Mouse (Mus musculus) inflammation-experienced regulatory T-cells, adult 6 months (primary cell): ENCODE measurements around the gene Slc24a4. TPM values are rescaled to one million over a fixed set of nuclear protein-coding genes. Genes with fewer than 3 reads are reported as not detected.

Source experiments
- ATAC-seq: one replicate; pipeline ENCODE4 v1.8.0; 2017
- polyA plus RNA-seq, 3 experiments: library from polyadenylated mRNA; unstranded; fragments of 100-300 nt; shearing (Covaris generic); gene quantifications; one replicate each; pipeline ENCODE4 v1.2.1; 2017

Slc24a4 gene
- not detected for polyA plus RNA-seq

- ATAC-seq: no peak
Observed at GRCm38 (mm10) chr12:102128081-102128790, at the start of gene Slc24a4. Gene Slc24a4, plus strand, starts transcription at chr12:102128733.

DNA sequence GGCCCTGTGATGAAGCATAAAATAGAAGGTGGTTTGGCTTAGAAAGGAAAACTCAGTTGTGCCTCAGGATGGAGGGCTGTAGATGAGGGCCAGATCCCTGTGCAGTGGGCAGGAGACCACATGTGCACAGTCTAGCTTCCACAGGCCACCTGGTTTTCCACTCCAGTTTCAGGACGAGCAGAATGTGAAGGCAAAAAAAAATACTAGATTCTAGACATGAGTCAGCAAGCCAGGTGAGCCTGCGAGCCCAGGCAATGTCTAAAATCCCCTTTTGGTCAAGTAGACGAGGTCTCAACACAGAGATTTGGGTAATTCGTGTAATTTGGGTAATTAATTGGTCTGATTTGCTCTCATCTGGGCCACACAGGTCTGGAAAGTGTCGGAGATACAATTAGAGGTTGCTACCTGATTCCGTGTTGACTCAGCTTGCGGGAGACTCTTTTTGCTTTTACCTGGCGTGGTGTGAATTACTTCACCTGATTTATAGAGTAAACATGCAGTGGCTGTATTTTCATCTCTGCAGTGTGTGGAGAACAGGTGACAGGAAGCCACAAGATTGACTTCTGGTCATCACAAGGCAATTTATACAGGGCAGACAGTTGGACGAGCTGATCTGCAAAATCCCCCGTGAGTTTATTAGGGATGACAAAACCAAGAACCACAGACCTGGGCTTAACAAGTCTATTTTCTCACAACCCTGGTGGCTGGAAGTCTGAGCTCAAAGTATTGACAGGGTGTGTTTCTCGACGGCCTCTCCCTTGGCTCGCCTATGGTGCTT, 45.7 kb upstream of the Slc24a4 start:
- no peak for ATAC-seq

DNA sequence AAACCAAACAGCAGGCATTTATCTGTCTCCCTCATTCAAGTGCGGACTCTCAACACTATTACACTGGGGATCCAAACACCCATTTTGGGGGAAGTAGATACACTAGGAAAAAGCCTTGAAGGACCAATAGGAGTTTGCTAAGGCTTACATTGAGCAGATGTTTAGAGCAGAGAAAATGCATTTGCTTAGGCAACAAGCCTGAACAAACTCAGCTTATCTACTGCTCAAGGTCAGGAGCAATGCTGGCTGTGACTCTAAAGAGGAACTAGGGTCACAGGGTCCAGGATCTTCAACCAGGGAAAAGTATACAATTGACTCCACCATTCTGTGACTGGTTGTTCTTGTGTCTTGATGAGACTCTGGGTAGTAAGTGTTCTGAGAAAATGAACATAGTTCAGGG, 38.0 kb upstream of the Slc24a4 start:
- ATAC-seq: no peak

GRCm38 (mm10) chr12:102092342-102093094, 36.0 kb upstream of the Slc24a4 start:
- ATAC-seq: no peak

- ATAC-seq: no peak
Observed at GRCm38 (mm10) chr12:102105990-102106389, 22.5 kb upstream of the Slc24a4 start.

DNA sequence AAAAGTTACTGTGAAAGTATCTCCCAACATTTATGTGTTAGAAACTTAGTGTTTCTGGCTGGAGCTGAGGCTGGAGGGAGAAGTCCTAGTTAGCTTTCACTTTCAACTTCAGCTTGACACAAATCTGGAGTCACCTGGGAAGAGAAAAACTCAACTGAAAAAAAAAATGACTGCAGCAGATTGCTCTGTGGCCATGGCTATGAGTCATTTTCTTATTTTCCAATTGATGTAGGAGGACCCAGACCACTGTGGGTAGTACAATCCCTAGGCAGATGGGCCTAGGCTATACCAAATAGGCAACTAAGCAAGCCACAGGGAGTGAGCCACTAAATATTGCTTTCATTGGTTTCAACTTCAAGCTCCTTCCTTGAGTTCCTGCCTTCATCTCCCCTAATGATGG, 19.7 kb upstream of the Slc24a4 start:
- no peak for ATAC-seq

DNA sequence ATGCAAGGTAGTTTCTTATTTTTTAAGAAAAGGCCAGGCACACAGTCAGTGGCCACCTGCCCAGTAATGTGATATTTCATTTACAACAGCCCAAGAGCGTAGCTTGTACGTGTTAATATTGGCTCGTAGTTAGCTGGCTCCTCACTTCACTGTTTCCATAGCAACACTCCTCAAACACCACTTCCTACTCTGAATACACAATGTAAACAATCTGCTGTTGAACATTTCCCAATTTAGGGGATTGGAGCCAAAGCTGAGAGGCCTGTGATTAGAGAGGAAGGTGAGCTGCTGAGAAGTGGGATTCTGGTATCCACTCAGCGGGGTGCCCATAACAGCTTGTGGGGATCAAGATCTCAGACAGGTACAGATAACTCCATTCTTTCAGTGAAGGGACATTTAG, 16.0 kb upstream of the Slc24a4 start:
- no peak for ATAC-seq

- no peak for ATAC-seq
Observed at GRCm38 (mm10) chr12:102112901-102113300, 15.6 kb upstream of the Slc24a4 start.

DNA sequence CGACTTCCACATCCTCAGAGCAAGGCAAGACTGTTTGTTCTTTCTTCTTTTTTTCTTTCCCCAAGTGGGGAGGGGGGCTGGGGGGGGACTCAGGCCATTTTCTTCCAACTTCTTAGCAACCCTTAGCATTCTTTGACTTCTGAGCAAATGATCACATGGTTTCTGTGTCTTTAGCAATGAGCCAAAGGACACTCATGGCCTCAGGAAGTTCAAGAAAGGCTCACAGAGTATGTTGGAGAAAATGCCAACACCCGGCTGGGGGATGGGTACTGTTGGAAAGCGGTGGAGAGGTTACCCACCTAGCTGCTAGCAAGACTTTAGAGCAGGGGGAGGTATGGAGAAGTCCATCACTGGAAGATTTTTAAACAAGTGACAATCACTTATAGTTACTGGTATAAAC, 15.1 kb upstream of the Slc24a4 start:
- no peak for ATAC-seq

- ATAC-seq: no peak
Observed at GRCm38 (mm10) chr12:102116580-102116979, 12.0 kb upstream of the Slc24a4 start.

GRCm38 (mm10) chr12:102118014-102118413, 10.5 kb upstream of the Slc24a4 start:
- no peak for ATAC-seq

- ATAC-seq: no peak
Observed at GRCm38 (mm10) chr12:102127601-102128000, 932 bp upstream of the Slc24a4 start.

DNA sequence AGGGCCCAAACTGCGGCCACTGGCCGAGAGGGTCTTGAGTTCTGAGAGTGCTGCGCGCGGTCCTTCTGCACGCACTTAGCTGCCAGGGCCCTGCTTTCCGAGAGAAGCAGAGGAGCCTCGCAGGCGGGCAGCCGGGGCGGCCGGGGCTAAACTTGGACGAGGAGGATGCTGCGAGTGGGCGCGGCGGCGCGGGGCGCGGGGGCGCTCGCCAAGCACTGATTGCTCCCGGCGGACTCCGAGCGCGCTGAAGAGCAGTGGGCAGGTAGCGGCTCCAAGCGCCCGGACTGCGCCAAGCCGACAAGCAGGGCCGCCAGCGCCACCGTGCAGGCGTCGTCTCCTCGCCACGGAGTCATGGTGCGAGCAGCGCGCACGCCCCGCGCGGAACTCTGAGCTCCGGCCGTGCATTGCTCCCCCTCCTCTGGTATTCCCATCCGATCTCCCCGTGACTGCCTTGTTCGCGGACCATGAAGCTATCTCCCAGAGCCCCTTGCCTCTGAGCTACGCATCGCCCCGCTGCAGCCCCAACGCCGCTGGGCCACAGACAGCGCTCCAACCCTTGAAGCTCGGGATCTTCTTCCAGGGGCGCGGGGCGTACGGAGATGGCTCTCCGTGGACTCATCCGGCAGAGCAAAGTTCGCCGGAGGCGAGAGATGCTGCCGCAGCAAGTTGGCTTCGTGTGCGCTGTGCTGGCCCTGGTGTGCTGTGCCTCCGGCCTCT, 416 bp downstream of the Slc24a4 start:
- no peak for ATAC-seq

DNA sequence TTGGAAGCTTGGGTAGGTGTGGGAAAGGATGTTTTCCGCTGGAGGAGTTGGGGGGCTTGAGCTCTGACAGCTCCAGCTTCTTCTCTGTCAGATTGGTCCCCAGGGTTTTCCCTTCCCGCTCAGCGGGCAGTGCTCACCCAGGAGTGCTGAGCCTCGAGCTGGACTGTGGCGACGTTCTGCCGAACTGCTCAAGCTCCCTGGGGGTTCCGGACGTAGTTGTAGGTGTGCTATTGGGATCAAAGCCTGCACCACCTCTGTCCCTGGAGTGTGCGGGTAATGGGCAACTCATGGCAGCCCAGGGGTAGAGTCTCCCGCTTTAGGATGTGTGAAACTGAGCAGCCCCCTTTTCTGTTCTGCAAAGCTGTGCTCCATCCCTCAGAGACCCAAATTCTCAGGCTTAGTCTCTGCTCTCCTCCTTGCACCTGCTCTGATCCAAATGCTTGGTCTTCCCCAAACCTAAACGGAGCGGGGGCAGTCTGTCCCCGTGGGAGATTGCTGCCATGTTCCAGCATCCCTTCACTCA, 1.0 kb downstream of the Slc24a4 start:
- no peak for ATAC-seq

DNA sequence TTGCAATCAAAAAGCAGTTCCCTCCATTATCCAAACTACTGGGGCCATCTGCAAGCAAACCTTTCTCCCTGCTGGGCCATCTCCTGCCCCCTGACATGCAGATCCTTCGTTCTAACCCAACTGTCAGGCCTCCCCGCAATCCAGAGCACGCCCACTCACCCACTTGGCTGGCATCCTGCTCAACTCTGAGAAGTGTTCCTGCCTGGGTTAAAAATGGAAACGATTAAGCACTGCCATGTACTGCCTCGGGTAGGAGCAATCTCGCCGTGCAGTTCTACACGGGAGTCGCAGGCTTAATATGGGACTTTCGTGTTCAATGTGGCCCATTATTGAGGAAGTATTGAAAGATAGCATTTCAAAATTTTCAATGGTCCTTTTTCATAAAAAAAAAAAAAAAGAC, 11.2 kb downstream of the Slc24a4 start:
- no peak for ATAC-seq

- no peak for ATAC-seq
Observed at GRCm38 (mm10) chr12:102141330-102141729, 12.8 kb downstream of the Slc24a4 start.

DNA sequence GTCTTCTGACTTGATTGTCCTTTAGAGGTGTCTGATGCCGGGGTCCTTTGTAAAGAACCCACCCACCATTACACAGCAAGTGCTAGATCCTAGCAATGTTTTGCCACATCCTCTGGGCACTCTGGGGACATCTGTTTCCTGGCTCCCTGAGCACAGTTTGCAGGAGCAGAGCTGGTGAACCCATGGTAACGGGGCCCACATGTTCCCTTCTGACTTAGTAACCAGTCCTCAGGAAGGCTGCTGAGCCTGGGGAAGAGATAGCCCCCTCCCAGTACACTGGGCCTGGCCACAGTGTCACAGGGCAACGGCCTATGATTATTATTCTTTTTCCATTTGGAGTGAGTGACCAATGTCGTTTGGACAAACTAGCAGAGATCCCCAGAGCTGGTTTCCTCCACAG, 19.1 kb downstream of the Slc24a4 start:
- no peak for ATAC-seq

GRCm38 (mm10) chr12:102148746-102149145, 20.2 kb downstream of the Slc24a4 start:
- no peak for ATAC-seq

DNA sequence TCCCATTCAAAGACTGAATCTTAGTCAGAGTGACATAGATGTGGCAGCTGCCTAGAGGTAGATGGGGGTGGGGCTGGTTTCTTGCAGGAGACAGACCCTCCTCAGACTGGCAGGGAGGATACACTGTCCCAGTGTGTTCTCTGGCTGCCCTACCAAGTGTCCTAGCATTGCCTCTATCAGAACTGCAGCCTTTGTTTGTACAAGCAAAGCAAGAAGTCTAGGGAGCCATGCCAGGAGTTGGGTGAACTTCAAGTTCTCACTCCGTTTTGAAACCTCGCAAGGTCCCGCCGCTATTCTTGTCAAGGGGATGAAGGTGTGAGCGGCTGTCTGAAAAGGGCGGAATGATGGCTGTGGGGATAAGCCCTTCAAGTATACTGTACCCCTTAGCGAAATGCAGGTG, 22.7 kb downstream of the Slc24a4 start:
- no peak for ATAC-seq

DNA sequence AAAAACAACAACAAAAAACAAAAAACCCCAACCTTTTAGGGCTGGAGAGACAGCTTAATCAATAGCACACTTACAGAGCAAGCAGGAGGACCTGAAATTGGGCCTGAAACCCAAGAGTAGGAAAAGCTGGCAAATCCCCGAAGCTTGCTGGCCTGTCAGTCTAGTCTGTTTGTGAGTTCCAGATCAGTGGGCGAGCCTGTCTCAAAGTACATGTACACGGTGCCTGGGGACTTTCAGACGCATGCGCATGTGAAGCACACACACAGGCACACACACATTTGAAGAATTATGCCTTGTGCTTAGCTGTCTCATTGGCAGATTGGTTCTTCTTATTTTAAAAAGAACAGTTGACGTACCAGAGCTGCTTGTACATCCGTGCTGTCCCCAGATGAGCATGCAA, 25.3 kb downstream of the Slc24a4 start:
- no peak for ATAC-seq

DNA sequence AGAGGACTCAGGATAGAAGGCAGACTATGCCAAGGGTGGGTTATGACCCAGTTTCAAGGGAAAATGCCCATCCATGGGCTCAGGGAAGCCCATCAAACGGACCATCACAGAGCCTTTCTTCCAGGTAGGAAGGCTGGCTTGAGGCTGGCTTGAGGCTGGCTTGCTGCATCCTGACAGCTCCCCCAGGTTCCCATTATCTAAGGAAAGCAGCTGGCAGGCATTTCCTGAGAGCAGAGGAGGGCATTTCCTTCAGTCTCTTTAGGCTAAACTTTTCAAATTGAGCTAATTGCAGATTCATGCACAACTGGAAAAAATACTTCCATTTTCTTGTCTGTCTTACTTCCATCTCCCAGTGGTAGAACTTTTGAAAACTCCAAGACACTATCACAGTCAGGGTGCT, 26.3 kb downstream of the Slc24a4 start:
- ATAC-seq: no peak

- ATAC-seq: no peak
Observed at GRCm38 (mm10) chr12:102164632-102165031, 36.1 kb downstream of the Slc24a4 start.
